Mouse (Mus musculus): ENCODE measurements around the gene Prkg2.

GRCm38 (mm10) chr5:99078375-99078774 is 41.2 kb upstream of the Prkg2 start:
- TF ChIP-seq CTCF (IDR thresholded peaks at IDR 0.05; ENCODE audit: borderline replicate concordance, insufficient read depth, low read length) (no peak), POLR2A (IDR thresholded peaks at IDR 0.05; ENCODE audit: low read depth, low read length) (no peak)

Measured in embryonic fibroblast, embryonic 13.5 days (primary cell).